In genomic region chrX:88072741-88073419, GRCm38 (mm10) we compare ENCODE assay signal across 12 mouse cellular contexts. TPM values are rescaled to one million over a fixed set of nuclear protein-coding genes. Genes with fewer than 3 reads are reported as not detected.
A peak's percentile ranks its signal among the peaks of the same experiment; 100 is the strongest.
DNase-seq lines count a peak whose midpoint lies in the region.
"Had no signal": no experiment of that assay in that cellular context is flagged by ENCODE, and none has a peak within 500 bp of the region (broad histone marks: within the 10 kb centered on the region; RNA-seq: fewer than 3 reads in every experiment).

No protein-coding gene starts in this region.

- DNase-seq in embryo, embryonic 10 days (ENCODE audit: low spot score): peak; percentile 3
- no peak for DNase-seq in embryo, embryonic 10.5 days (ENCODE audit: low spot score)
- DNase-seq in left cerebral cortex, postnatal 36 days (ENCODE audit: low spot score in 2 of 2): peak; percentile 5 to 7
- DNase-seq in left cerebral cortex, adult 18-20 months (ENCODE audit: low spot score in 2 of 2): no peak
- DNase-seq in cerebellum, adult 11 months: peak; percentile 23
- DNase-seq in cerebellum, postnatal 14 days: peak; percentile 65
- DNase-seq in heart, postnatal 10 days: no peak
- no peak for DNase-seq in urinary bladder, postnatal 36 days (ENCODE audit: low spot score in 2 of 2)
- DNase-seq: adrenal gland, adult 2 months; heart, adult 18-20 months had no signal

- intact Hi-C loops in left cerebral cortex, postnatal 36 days (cut with DNase I): no loop called here
- intact Hi-C loops in heart, postnatal 10 days (cut with DNase I): no loop called here

RNA-seq across cellular contexts. Expression of gene Il1rapl1, which starts 42.6 kb away (rescaled TPM):
- total RNA-seq in left cerebral cortex, postnatal 36 days (2021): 10 to 100 TPM; 28.0 to 39.0 TPM
- total RNA-seq in left cerebral cortex, adult 18-20 months (2021): 10 to 100 TPM; 30.9 to 32.6 TPM
- total RNA-seq in heart, postnatal 10 days (2021): under 1 TPM in 1 of 2 experiments, not detected in 1; 0.10 TPM
- total RNA-seq: common myeloid progenitor, adult 5-6 weeks; heart, adult 18-20 months; megakaryocyte, adult 5-6 weeks had no signal

Comparison
In these comparisons a context has a peak if more than half of its experiments do, and no peak if none do; other contexts are left out.
1. DNase-seq: peak in embryo, embryonic 10 days (single experiment), left cerebral cortex, postnatal 36 days (2 of 2), cerebellum, adult 11 months (single experiment) and cerebellum, postnatal 14 days (2 of 2); none in embryo, embryonic 10.5 days (single experiment), left cerebral cortex, adult 18-20 months (0 of 2), heart, postnatal 10 days (0 of 2) and urinary bladder, postnatal 36 days (0 of 2).
2. RNA of gene Il1rapl1, which starts 42.6 kb away (total RNA-seq): 28.0 to 39.0 TPM in left cerebral cortex, postnatal 36 days and 30.9 to 32.6 TPM in left cerebral cortex, adult 18-20 months; 0.10 TPM in heart, postnatal 10 days; every median in the first group is over 10 times any median in the second.